Mouse (Mus musculus) embryonic stem cell, embryonic (primary cell): Measurements from ENCODE around the gene Kiz.

Experiments
- CTCF ChIA-PET, 4 experiments: fragments of 300-600 bp in 2 of 4; fragments of 350-600 bp in 2 of 4; sonication (Branson Sonifier 250); formaldehyde crosslinking; loops; one replicate each; lab custom pipeline; 2022; ENCODE audit warnings: inconsistent platforms in 2 of 4; lab: Charles Lee
- POLR2A ChIA-PET, 4 experiments: fragments of 300-600 bp in 2 of 4; fragments of 350-600 bp in 2 of 4; sonication (Branson Sonifier 250); formaldehyde crosslinking; loops; one replicate each; lab custom pipeline; 2022; ENCODE audit warnings: antibody characterized with exemption in 4 of 4, inconsistent platforms in 1 of 4; lab: Charles Lee

Kiz gene

GRCm38 (mm10) chr2:147010952-147011351 is 155.3 kb downstream of the Kiz start:
- POLR2A ChIA-PET, result interaction anchor here (0.6 to 14.7 kb wide), 39 partner anchors 9 to 499 kb away, joined by 3 to 275 read pairs (median 14); partner anchors contain the start of genes Nkx2-2 (in 1 of the 4), Nkx2-4 (in 1 of the 4) and Ralgapa2 (in 1 of the 4)
- CTCF ChIA-PET, result interaction anchor here (1.0 to 2.2 kb wide), 4 partner anchors 51 to 52 kb away, joined by 3 to 7 read pairs (median 6); no protein-coding TSS in a partner anchor

- CTCF ChIA-PET, result interaction anchor here (1.0 to 2.2 kb wide), 5 partner anchors 52 to 399 kb away, joined by 3 to 7 read pairs (median 6); no protein-coding TSS in a partner anchor
Measured at GRCm38 (mm10) chr2:147011474-147012140, 155.9 kb downstream of the Kiz start.

GRCm38 (mm10) chr2:147012141-147012622 is 156.5 kb downstream of the Kiz start:
- POLR2A ChIA-PET, result interaction anchor here (0.6 to 14.7 kb wide), 128 partner anchors 8 to 1863 kb away, joined by 3 to 275 read pairs (median 5); partner anchors contain the start of genes Nkx2-2 (in 2 of the 4), Nkx2-4 (in 2 of the 4), Pax1 (in 1 of the 4) and Ralgapa2 (in 1 of the 4)
- CTCF ChIA-PET, result interaction anchor here (1.0 to 2.2 kb wide), 8 partner anchors 53 to 400 kb away, joined by 3 to 9 read pairs (median 5); no protein-coding TSS in a partner anchor

More at GRCm38 (mm10) chr2:147011474-147012140, 155.9 kb downstream of the Kiz start:
- POLR2A ChIA-PET, result interaction anchor here (0.6 to 14.7 kb wide), 62 partner anchors 8 to 1336 kb away, joined by 3 to 275 read pairs (median 6); partner anchors contain the start of genes Nkx2-2 (in 2 of the 4), Nkx2-4 (in 1 of the 4), Ralgapa2 (in 1 of the 4) and Rin2 (in 1 of the 4)

GRCm38 (mm10) chr2:147012623-147013184 is 157.0 kb downstream of the Kiz start, which contains the start of gene Xrn2:
Gene Xrn2 (plus strand): TSS chr2:147012996.
- CTCF ChIA-PET, result interaction anchor here (1.2 to 2.2 kb wide), 6 partner anchors 53 to 400 kb away, joined by 4 to 9 read pairs (median 5); no protein-coding TSS in a partner anchor
- POLR2A ChIA-PET, result interaction anchor here (0.6 to 14.7 kb wide), 130 partner anchors 9 to 1862 kb away, joined by 3 to 275 read pairs (median 4); partner anchors contain the start of genes Nkx2-2 (in 3 of the 4), Nkx2-4 (in 2 of the 4), Pax1 (in 1 of the 4) and Ralgapa2 (in 1 of the 4)

- ChIA-PET POLR2A (interaction anchor here (0.6 to 14.7 kb wide), 129 partner anchors 8 to 1860 kb away, joined by 3 to 275 read pairs (median 4); partner anchors contain the start of genes Nkx2-2 (in 3 of the 4), Nkx2-4 (in 2 of the 4), Kiz (in 1 of the 4) and Pax1 (in 1 of the 4)), CTCF (interaction anchor here (0.6 to 2.2 kb wide), 8 partner anchors 49 to 401 kb away, joined by 3 to 9 read pairs (median 5); no protein-coding TSS in a partner anchor)
Measured at GRCm38 (mm10) chr2:147013194-147013969, 157.7 kb downstream of the Kiz start.

GRCm38 (mm10) chr2:147014101-147014886 is 158.6 kb downstream of the Kiz start:
- POLR2A ChIA-PET, result interaction anchor here (0.5 to 14.7 kb wide), 65 partner anchors 7 to 1241 kb away, joined by 3 to 275 read pairs (median 7); partner anchors contain the start of genes Nkx2-2 (in 1 of the 4), Nkx2-4 (in 1 of the 4) and Ralgapa2 (in 1 of the 4)
- CTCF ChIA-PET, result interaction anchor here in 3 of 4 experiments (0.6 to 2.2 kb wide), 4 partner anchors 55 to 751 kb away, joined by 3 to 8 read pairs (median 4); no protein-coding TSS in a partner anchor
